9 mouse cellular contexts compared by ENCODE assay signal in the genomic region with DNA sequence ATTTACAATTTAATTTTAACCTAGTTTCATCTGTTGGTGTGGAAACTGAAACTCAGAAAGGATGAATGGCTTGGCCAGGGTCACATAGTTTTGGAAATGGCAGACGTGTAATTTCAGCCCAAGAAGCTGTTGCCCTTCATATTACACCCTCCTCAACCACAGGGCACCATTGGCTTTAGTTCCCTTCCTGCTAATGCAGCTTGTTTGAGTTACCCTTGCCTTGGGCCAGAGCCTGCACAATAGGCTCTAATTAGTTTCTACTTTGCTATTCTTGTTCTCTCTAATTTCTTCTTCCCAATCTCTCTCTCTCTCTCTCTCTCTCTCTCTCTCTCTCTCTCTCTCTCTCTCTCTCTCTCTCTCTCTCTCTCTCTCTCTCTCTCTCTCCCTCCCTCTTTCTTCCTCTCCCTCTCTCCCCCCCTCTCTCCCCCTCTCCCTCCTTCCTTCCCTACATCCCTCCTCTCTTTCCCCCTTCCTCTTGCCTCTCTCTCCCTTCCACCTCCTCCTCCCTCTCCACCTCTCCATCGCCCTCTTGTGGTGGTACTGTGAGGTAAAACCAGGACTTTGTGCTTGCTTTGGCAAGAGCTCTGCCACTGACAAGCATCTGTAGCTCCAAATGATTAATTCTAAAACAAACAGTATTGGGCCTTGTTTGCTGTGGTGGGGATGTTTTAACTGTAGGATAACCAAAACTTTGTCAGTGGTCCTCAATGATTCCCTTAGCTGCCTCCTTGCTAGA. TPM values are rescaled to one million over a fixed set of nuclear protein-coding genes. Genes with fewer than 3 reads are reported as not detected.
DNase-seq lines count a peak whose midpoint lies in the region; ATAC-seq and TF ChIP-seq lines count a peak whose summit lies in the region.
"Had no signal": no experiment of that assay in that cellular context is flagged by ENCODE, and none has a peak within 500 bp of the region (broad histone marks: within the 10 kb centered on the region; RNA-seq: fewer than 3 reads in every experiment).

No protein-coding gene starts in this region.

- intact Hi-C loops in gastrocnemius, adult 2 months (cut with DNase I), result loop anchor here (5.0 kb wide), 1 partner anchor 81 kb away; no protein-coding TSS in a partner anchor

- DNase-seq in gastrocnemius, adult 2 months, result peak; percentile 29
- DNase-seq in gastrocnemius, adult 8-10 months (ENCODE audit: low spot score in 2 of 2), result no peak
- DNase-seq in 3T3-L1 (ENCODE audit: low read depth, low spot score), result peak; percentile 36
- DNase-seq in forebrain, embryonic 10.5 days (ENCODE audit: extremely low spot score, low spot score), result peak; percentile 37
- peak; percentile 62 for DNase-seq in kidney, postnatal 0 days (ENCODE audit: low spot score)
- peak; percentile 44 for DNase-seq in lung, postnatal 0 days (ENCODE audit: low spot score)
- peak; percentile 7 to 52 for DNase-seq in spleen, postnatal 10 days (ENCODE audit: low spot score in 2 of 2)

- no peak; the same call in 1 of the 2 replicates for ATAC-seq in kidney, postnatal 0 days (replicated peaks; ENCODE audit: low FRiP score, low read depth)
- no peak for ATAC-seq in lung, postnatal 0 days

- no peak for TF ChIP-seq POLR2A in bone marrow, adult 2 months (IDR thresholded peaks at IDR 0.05; ENCODE audit: borderline replicate concordance, control insufficient read depth, low read depth, low read length)

- no peaks in the 10 kb centered on the region for H3K9me3 ChIP-seq in forebrain, embryonic 10.5 days
- no peaks in the 10 kb centered on the region for H3K9me3 ChIP-seq in kidney, postnatal 0 days (replicated peaks; ENCODE audit: low read length)
- no peaks in the 10 kb centered on the region for H3K9me3 ChIP-seq in lung, postnatal 0 days (ENCODE audit: low read length)
- H3K9me3 ChIP-seq: neural tube, embryonic 13.5 days had no signal

- 27% methylated on average over 2 of the region's 2 CpGs for whole genome bisulfite sequencing in bone marrow, adult 2 months
- WGBS in forebrain, embryonic 10.5 days, result 30% methylated on average over 2 of the region's 2 CpGs
- WGBS in kidney, postnatal 0 days, result 28% methylated on average over 2 of the region's 2 CpGs
- WGBS in lung, postnatal 0 days, result 19% methylated on average over 2 of the region's 2 CpGs

- TF ChIP-seq CTCF in gastrocnemius, adult 2 months (IDR thresholded peaks at IDR 0.05), result peak; percentile 54
- TF ChIP-seq CTCF in bone marrow, adult 2 months (IDR thresholded peaks at IDR 0.05; ENCODE audit: control insufficient read depth, insufficient read depth, low read length), result peak; percentile 60
- TF ChIP-seq CTCF in kidney, postnatal 0 days (IDR thresholded peaks at IDR 0.05; ENCODE audit: low read depth), result peak; percentile 78
- peak; percentile 77 for TF ChIP-seq CTCF in lung, postnatal 0 days (IDR thresholded peaks at IDR 0.05)

- H3K27ac ChIP-seq in gastrocnemius, adult 2 months, result no peak overlapping the region
- H3K27ac ChIP-seq in bone marrow, adult 2 months (ENCODE audit: control insufficient read depth, insufficient read depth, low read depth, low read length, poor library complexity), result no peak overlapping the region
- no peak overlapping the region for H3K27ac ChIP-seq in forebrain, embryonic 10.5 days
- H3K27ac ChIP-seq in kidney, postnatal 0 days, result no peak overlapping the region
- no peak overlapping the region for H3K27ac ChIP-seq in lung, postnatal 0 days (ENCODE audit: low read length)
- H3K27ac ChIP-seq: neural tube, embryonic 13.5 days had no signal

- H3K36me3 ChIP-seq in forebrain, embryonic 10.5 days (replicated peaks), result no peaks in the 10 kb centered on the region
- no peaks in the 10 kb centered on the region for H3K36me3 ChIP-seq in kidney, postnatal 0 days (ENCODE audit: insufficient read depth, low read length)
- H3K36me3 ChIP-seq in lung, postnatal 0 days (ENCODE audit: insufficient read depth, low read length), result no peaks in the 10 kb centered on the region
- H3K36me3 ChIP-seq: neural tube, embryonic 13.5 days had no signal

- TF ChIP-seq EP300 in lung, postnatal 0 days (IDR thresholded peaks at IDR 0.05), result no peak

- no peak overlapping the region for H3K9ac ChIP-seq in kidney, postnatal 0 days (ENCODE audit: low read depth, low read length)
- H3K9ac ChIP-seq in lung, postnatal 0 days (replicated peaks; ENCODE audit: low read depth), result no peak overlapping the region
- H3K9ac ChIP-seq: neural tube, embryonic 13.5 days had no signal

- no peaks in the 10 kb centered on the region for H3K27me3 ChIP-seq in forebrain, embryonic 10.5 days (ENCODE audit: poor library complexity, severe bottlenecking)
- no peaks in the 10 kb centered on the region for H3K27me3 ChIP-seq in kidney, postnatal 0 days (ENCODE audit: insufficient read depth, low read length)
- H3K27me3 ChIP-seq in lung, postnatal 0 days (replicated peaks; ENCODE audit: insufficient read depth, low read length), result no peaks in the 10 kb centered on the region
- H3K27me3 ChIP-seq: neural tube, embryonic 13.5 days had no signal

- no peak overlapping the region for H3K4me2 ChIP-seq in kidney, postnatal 0 days (ENCODE audit: low read length)
- H3K4me2 ChIP-seq in lung, postnatal 0 days (replicated peaks; ENCODE audit: low read depth, low read length), result no peak overlapping the region
- H3K4me2 ChIP-seq: neural tube, embryonic 13.5 days had no signal

- no peak overlapping the region for H3K4me3 ChIP-seq in gastrocnemius, adult 2 months
- no peak overlapping the region for H3K4me3 ChIP-seq in bone marrow, adult 2 months (replicated peaks; ENCODE audit: control insufficient read depth, low read depth, low read length)
- H3K4me3 ChIP-seq in forebrain, embryonic 10.5 days, result no peak overlapping the region
- H3K4me3 ChIP-seq in kidney, postnatal 0 days (replicated peaks; ENCODE audit: low read depth, low read length), result no peak overlapping the region
- no peak overlapping the region for H3K4me3 ChIP-seq in lung, postnatal 0 days (ENCODE audit: low read depth, low read length)
- H3K4me3 ChIP-seq: neural tube, embryonic 13.5 days had no signal

- no peaks in the 10 kb centered on the region for H3K4me1 ChIP-seq in bone marrow, adult 2 months (ENCODE audit: control insufficient read depth, insufficient read depth, low read length)
- H3K4me1 ChIP-seq in forebrain, embryonic 10.5 days, result peaks cover 7% of the 10 kb centered on the region; the same call in 1 of the 2 replicates
- no peaks in the 10 kb centered on the region for H3K4me1 ChIP-seq in kidney, postnatal 0 days (replicated peaks; ENCODE audit: insufficient read depth, low read length)
- no peaks in the 10 kb centered on the region for H3K4me1 ChIP-seq in lung, postnatal 0 days (ENCODE audit: insufficient read depth, low read depth, low read length)

RNA-seq across cellular contexts. Expression of a gene that starts 51.8 kb away (rescaled TPM):
- total RNA-seq in gastrocnemius, adult 2 months (2021), result under 1 TPM; 0.26 to 0.28 TPM
- total RNA-seq in gastrocnemius, adult 8-10 months (2022), result under 1 TPM; 0.07 to 0.46 (median 0.31) TPM
- polyA plus RNA-seq in bone marrow, adult 2 months (2011; ENCODE audit: insufficient read depth, insufficient read length, low replicate concordance, missing spikeins), result 0.34 and 0.92 TPM in 2 replicates
- 3.3 and 4.1 TPM in 2 replicates for polyA plus RNA-seq in forebrain, embryonic 10.5 days (2016; fragmentation: Nextera tagmentation; extraction: Ambion mirVana)
- polyA plus RNA-seq in kidney, postnatal 0 days (2015; fragmentation: Nextera tagmentation; extraction: Ambion mirVana), result 0.14 and 0.33 TPM in 2 replicates
- 0.26 and 0.33 TPM in 2 replicates for polyA plus RNA-seq in lung, postnatal 0 days (2015; fragmentation: Nextera tagmentation; extraction: Ambion mirVana)

Comparison
In these comparisons a context has a peak if more than half of its experiments do, and no peak if none do; other contexts are left out.
1. DNase-seq: peak in gastrocnemius, adult 2 months (single experiment), 3T3-L1 (single experiment), forebrain, embryonic 10.5 days (single experiment), kidney, postnatal 0 days (single experiment), lung, postnatal 0 days (single experiment) and spleen, postnatal 10 days (2 of 2); none in gastrocnemius, adult 8-10 months (0 of 2).
2. Peak in every context shown above with its lines, with median percentiles within 50 percentile points of each other: CTCF ChIP-seq.